Mouse (Mus musculus) thymus, postnatal 4 days (tissue): ENCODE measurements around the gene Rgs7.

Source experiments
- DNase-seq: peaks from one replicate; pipeline ENCODE4 v3.0.0; 2021

Rgs7 gene

DNA sequence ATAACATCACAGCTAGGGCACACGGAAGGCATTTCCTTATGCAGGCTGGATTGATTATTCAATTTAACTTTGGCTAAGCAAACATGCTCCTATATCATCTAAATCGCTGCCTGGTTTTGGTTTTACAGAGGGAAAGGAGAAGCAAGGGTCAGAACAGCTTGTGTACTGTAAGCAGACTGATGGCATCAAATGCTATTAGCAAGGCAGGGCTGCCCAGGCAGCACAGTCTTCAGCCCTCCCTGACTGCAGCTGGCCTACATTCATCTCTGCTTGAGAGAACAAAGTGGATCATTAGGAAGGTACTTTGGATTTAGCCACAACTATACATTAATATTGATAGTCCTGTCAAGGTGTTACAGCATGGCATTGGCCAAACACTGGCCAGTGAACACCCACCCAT is 65.2 kb downstream of the Rgs7 start:
- no peak for DNase-seq

DNA sequence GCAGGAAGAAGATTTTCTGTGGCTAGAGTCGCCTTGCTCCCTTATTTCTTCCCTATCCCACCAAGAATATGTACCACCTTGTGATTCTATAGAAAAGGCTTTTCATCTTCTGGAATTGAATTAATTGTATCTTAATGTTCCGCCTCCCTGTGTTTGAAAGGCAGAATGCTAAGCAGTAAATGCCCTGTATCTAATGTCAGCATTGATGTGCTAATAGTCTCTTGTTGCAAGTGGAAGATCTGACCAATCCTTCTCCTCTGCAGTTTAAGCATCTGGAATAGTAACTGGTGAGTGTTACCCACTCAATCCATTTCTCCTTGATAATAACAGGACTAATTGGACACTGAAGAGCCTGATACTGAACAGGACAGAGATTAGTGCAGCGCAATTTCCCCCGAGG is 65.9 kb downstream of the Rgs7 start:
- no peak for DNase-seq

DNA sequence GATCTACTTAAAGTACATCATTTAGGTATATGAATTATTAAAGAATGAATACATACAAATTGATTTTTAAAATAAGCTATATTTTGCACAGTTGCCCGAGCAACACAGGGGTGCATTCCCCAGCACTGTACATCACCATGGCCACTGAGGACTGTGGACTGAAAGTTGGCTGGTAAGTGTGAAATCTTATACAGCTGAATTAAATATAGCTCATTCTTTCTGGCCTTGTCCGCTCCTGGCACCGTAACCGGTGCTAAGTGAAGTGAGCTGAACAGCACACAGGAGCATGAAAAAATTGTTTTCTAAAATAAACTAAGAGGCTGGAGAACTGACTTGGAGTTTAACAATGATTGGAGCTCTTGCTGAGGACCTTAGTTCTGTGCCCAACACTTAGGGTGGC is 71.4 kb downstream of the Rgs7 start:
- no peak for DNase-seq

DNA sequence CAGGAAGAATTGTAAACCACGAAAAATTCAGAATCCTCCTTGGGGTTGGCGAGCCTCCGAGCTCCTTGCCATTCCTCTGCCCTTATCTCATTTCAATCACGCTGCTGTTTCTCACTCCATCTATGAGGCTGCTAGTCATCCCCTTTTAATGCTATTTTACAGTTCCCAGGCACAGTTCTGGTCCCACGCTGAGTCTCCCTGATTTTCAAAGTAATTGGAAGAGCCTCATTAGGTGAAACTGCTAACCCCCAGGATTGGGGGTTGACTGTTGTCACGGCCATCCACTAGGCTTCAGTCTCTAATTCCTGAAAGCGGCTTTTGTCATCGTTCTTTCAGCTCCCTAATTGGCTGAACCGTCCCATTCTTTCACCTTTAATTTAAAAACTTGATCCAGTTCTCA is 76.6 kb downstream of the Rgs7 start:
- DNase-seq = no peak

DNA sequence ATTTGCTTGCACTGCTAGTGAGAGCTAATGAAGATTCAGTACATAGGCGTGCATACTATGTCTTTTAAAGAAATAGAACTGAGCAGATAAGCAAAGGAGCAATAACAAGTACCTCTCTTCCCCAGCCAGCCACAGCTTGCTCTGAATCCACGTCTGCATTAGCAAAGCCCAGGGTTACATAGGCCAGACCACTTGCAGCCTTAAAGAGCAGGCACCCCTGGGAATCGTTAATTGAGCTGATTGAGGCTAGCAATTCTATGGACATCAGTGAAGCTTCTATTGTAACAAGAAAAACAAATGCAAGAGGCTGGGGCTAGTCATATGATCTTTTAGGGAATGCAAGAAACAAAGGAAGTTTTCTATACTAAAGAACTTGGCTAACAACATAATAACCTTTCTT is 81.9 kb downstream of the Rgs7 start:
- DNase-seq = no peak

DNA sequence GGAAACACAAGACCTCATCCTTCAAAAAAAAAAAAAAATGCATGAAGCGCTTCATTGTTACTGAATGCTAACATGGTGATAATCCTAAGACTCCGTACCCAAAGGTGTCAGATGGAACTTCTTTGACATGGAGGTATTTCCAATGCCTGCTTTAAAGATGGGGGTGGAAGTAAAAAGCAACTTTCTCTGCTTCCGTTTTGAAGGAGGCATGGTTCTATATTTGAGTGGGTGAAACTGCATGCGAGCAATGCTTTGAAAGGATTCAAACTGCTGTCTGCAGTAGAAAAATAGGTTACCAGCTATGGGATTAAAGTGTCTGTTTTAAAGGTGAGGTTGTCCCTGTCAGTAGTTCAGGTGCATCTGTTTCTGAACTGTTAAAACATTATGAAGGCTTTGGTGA is 100.4 kb downstream of the Rgs7 start:
- DNase-seq = no peak

DNA sequence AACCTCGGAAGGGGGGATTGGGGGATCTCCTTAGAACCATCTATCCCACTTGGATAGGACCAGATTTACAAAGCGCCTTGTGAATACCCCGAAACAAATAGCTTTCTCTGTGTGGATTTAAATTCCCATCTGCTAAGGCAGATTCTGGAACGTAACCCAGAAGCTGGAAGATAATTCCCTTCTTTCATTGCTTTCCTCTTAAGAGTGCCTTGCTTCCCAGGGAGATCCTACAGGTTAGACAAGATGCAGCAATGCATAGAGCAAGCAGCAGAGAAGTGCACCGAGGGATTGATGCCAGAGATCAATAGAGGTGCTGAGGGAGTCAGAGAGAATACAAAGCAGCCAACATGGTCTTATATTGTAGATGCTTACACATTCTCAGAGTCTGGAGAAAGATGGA is 103.0 kb downstream of the Rgs7 start:
- no peak for DNase-seq

DNA sequence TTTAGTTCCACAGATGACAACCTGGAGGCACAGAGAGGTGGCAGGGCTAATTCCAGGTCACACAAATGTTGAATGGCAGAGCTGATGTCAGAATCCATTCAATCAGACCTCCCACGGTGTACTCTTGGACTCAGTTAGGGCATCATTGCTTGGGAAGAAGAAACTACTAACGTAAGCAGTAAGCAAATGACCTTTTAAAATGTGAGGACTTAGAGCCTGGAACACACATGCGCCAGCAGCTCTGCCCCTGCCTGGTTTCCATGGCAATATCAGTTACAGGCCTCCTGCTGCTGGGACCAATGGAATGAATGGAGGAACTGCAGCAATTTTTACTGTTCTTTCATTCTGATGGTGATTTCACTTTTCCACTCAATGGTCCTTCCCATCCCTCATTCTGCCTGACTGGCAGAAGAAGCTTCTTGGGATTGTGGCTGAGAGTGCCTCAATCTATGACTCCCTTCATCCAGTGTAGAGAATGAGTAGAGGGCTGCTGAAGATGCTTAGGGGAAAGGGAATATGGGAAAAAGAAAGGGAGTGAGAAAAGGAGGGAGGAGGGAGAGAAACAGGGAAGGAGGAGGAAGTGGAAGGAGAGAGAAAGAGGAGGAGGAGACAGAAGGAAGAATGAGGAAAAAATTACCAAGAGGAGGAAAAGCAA is 106.6 kb downstream of the Rgs7 start:
- no peak for DNase-seq

DNA sequence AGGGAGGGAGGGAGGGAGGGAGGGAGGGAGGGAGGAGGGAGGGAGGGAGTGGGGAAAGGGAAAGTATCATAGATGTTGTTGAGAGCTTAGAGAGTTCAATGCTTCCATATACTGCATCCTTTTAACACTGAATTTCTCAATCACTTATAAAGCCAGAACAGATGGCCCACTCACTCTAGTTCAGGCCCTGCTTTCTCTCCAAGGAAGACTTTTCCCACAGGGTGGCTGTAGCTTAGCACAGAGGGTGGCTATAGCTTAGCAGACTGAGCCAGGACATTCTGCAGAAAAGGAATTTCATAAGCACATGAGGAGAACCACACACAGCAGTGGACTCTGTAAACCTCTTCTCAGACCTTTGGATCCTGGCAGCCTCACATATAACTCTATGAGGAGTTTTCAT is 119.7 kb downstream of the Rgs7 start:
- DNase-seq = no peak

DNA sequence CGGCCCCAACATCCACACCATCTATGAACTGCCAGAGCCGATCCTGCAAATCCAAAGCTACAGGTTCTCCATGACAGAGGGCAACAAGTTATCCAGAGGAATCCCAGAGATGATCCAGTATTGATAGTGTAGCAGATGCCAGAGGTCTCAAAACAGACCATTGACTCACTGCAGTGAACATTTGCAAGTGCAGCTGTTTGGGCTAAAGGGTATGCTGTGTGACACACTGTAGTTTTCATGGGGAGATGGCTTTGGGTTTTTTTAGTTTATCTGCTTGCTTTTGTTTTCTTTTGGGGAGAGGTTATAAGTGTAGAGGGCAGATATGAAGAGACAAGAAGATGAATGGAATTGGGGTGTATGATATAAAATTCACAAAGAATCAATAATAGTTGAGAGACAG is 124.2 kb downstream of the Rgs7 start:
- DNase-seq = no peak

DNA sequence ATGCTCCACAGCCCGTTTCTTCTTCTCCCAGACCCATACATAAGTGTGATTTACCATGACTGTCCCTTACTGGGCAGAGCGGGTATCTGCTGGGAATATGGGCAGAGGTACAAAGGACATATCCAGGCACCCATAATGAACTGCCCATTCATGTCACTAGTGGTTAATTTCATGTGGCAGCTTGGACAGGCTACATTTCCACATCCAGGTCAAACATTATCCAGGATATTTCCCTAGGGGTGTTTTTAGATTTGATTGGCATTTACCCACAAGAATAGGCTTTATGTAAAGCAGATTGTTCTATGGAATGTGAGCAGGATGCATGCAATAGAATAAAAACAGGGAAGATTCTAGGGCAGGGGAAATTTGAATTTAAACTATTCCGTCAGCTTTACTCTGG is 128.7 kb downstream of the Rgs7 start:
- no peak for DNase-seq

DNA sequence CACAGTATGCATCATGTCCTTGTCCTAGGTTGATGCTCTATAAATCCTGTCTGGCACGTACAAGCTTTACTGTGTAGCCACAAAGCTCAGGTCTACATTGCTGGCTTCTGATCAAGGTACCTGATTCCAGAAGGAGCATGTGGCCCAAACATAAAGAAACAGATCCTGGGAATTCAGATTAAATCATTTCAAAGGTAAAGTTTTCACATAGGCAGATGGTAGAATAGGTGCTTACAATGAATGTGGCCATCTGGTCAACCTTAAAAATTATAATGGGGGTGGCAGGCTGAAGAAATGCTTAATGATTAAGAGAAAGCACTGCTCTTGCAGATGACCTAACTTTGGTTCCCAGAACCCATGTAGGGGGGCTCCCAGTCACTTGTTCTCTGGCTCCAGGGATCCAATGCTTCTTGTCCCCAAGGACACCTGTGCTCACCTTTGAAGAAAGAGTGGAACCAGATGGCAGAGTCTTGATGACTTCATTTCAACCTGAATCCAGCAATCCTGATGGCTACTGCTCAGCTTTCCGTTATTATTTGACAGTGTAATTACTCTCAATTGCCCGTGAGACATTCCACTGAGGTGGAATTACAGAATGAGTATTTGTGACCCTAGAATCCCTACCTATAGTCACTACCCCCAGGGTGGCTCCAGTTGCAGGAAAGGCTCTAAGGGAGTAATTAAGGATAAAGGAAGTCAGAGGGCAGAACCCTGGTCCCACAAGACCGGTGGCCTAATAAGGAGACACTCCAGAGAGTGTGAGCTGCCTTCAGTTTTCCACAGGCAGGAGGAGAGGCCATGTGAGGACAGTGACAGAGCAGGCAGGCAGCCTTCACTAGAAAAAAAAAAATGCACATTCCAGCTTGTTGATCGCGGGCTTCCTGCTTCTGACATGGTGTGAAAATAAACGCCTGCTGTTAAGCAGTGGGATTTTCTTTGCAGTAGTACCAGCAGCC is 132.6 kb downstream of the Rgs7 start:
- DNase-seq = no peak

DNA sequence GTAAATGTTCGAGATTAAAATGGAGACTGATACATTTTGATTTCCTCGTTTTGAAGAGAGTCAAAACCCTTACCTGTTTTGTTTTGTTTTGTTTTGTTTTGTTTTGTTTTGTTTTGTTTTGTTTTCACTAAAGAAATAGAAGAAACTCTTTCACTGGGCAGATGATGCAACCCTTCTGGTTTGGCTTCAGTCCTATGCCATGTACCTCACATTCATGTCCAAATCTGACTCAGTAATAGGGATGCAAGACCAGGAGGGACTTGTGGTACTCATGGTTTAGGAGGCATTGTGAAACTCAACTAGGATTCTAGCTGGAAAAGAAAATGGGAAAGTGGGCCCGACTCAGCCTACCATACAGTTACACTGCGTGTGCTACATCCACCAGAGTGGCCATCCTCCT is 139.4 kb downstream of the Rgs7 start:
- DNase-seq = no peak

DNA sequence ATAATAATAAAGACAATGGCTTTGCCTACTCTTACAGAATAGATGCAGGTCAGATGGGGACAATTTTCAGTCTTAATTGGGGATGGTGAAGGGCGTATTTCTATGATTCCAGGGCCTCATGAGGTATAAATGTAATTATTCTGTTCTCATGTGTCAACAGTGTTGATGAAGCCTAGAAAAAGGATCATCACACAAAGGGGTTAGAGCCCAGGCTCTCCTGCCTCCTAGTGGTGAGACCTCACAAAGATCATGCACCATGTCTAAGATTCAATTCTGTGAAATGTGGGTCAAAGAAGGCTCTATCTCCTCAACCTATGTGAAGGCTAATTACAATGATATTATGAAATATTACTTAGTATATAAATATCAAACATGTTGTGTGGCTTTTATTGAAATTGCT is 146.1 kb downstream of the Rgs7 start:
- DNase-seq = no peak

DNA sequence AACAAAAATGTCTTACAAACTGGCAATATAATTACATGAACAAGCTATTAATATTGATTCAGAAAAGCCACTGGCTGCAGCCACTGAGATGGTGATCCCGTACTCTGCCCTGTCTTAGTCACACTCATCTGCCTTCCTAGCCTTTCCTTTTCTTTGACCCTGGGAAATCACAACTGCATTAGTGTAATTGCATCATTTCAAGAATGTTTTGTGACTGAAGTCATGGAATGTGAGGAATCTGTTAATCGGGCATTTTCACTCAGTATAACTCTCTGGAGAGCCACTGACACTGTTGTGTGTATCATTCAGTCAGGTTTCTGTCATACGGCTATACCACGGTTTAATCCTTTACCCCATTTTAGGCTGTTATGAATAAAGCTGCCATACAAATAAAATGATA is 156.1 kb downstream of the Rgs7 start:
- no peak for DNase-seq

DNA sequence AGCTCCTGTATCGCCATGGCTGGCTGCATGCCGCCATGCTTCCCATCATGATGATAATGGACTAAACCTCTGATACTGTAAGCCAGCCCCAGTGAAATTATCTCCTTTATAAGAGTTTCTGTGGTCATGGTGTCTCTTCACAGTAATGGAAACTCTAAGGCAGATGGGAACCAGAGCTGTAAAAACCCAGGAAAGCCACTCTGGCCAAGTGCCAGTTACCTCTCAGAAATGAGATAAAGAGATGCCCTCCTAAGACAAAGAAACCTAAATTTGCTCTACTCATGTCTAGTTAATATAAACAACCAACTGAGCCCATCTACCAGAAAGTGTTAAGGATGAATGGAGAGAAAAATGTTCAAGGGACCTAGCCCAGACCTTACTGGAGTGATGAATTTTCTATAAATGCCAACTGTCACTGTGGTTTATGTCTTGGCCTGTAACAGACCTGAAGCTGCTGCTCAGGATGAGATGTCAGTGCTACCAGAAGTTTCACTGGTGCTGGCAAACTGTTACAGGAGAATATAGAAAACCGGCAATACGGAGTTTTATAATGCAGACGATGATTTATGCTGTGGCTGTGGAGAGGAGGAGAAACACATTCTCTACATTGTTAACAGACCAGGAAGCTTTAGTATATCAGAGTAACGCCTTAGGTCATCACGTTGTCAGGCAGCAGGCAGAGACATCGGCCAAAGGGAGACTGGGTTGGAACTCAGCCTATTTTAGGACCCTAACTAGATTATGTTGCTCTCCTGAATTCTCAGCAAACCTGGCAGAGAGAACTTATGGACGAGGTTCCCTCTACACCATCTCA is 159.1 kb downstream of the Rgs7 start:
- no peak for DNase-seq

DNA sequence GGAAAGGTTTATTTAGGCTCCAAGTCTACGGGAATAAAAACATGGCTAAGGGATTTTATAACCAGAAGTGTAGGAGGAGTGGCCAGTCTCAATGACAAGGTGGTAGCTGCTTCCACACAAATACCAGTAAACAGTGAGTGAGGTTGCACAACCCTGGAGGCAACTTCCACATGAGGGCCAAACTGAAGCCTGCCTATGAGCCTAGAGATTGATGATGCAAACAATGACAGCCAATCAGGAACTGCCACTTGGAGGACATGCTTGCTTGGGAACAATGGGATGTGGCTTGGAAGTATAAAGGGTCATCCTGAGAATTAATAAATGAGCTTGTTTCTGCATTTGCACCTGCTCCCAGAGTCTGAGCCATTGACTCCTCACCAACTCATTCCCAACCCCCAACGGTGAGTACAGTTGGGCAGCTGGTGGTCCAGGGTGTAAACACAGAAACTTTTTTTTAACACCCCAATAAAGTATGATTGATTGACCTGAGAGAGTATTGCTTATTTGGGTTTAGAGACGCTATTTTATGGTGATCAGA is 162.3 kb downstream of the Rgs7 start:
- no peak for DNase-seq

DNA sequence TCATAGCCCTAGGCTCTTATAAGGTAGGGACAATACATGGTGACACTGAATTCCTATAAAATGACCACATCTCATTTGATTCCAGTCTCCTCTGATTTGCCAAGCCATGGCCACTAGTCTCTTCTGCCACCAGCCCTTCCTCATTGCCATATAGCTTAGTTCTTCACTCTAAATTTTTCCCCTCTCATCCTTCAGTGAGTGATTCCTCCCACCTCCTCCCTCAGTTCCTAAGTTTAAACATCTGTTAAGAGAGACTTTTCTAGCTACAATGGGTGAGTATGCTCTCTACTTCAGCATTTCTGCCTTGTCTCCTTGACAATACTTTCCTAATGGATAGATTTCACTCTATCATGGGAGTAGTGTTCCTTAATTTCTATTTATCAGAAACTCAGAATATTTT is 169.5 kb downstream of the Rgs7 start:
- DNase-seq = no peak

DNA sequence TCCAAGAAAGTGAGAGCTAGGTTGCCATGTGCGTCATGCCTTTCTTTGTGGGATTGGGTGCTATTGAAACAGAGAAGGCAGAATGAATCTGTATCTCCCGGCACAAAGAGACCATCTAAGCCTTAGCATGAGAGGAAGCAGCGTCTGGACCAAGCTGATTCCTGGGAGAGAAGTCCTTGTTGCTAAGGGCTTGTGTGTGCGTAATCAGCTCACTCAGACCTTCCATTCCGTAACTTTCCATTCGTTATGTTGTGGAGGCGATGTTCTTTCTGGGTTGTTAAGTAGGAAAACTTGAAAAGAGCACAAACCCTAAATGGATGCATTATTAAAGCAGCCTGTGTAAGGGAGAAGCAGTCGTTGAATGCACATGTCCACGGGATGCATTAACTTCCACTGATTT is 173.1 kb downstream of the Rgs7 start:
- DNase-seq = no peak

DNA sequence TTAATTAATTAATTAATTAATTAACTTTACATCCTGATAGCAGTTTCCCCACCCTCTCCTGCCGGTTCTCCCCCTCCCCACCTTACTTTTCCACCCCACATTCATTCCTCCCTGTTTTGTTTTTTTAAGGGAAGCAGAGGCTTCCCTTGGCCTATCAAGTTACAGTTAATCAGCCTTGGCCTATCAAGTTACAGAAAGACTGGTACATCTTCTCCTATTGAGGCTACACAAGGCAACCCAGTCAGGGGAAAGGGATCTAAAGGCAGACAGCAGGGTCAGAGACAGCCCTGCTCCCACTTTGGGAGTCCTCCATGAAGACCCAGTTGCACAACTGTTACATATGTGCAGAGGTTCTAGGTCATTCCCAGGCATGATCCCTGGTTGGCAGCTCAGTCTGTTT is 175.0 kb downstream of the Rgs7 start:
- DNase-seq = no peak

DNA sequence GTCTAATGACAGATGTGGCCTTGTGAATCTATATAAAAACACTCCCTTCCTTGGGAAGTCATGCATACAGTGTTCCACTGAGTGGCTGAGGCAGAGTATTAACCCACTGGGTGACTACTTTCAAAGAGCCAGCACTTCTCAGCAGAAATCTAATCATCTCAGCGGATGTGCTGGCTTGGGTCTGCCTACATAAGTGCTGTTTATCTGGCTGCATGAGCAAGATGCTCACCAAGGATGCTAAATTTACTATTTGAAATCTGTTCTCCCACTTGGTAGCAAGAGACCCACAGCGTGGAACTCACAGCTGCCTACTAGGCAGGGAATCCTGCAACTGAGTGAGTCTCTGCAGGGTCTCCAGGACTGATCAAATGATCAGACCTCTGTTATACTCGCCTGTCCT is 184.7 kb downstream of the Rgs7 start:
- no peak for DNase-seq

DNA sequence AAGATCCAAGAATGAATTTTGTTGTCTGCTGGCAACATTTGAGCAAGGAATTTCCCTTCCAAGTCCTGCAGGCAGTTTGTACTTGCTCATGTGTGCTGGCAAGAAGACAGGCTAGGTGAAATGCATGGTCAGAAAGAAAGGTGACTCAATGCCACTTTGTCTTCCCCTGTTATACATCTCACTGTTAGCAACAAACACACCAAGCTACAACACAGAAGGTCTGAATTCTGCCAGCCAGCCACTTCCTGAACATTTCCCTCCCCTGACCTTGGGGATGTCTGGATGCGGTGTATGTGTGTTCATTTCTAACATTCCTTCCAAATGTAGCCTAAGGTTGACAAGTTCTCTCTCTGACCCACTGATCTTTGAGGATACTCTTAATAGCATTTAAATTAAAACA is 191.4 kb downstream of the Rgs7 start:
- no peak for DNase-seq

DNA sequence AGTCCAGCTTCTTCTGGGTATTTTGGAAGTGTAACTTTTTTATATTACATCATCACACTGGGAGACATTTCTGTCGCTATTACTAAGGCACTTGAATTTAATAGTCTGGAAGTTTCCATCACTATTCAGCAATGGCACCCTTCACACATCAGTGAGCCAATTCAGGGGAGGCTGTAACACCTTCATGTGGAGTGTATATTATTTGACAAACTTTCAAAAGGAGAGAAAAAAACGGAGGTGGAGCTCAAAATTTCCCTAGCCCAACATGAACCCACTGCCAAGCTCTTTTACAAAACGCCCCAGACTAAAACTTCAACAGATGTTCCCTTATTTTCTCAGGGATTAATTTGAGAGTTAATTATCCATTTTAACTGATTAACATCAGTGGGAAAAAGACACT is 191.9 kb downstream of the Rgs7 start:
- no peak for DNase-seq
